Mouse (Mus musculus) cerebellum, adult 9-11 months (tissue): ENCODE results near the gene Cacna1c.

Experiments
- DNase-seq: peaks from one replicate; pipeline ENCODE4 v3.0.0; 2022

Cacna1c gene

DNA sequence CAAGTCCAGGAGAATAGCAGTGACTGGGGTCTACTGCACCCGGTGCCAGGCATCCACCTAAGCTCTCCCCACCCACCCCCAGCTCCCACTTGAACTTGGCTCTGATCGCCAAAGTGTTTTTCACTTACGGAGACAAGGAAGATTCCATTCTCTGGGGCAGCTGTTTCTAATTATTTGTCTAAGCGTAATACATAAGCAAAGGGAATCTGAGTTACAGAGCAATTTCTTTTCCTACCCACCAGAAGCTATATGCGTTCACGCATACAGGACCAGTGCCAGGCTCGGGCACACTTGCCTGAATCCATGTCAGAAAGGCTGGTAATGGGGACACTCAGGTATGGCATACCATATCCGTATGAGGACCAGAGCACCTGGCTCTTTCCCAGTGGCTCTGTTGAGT is 248.9 kb downstream of the Cacna1c start:
- no peak for DNase-seq

DNA sequence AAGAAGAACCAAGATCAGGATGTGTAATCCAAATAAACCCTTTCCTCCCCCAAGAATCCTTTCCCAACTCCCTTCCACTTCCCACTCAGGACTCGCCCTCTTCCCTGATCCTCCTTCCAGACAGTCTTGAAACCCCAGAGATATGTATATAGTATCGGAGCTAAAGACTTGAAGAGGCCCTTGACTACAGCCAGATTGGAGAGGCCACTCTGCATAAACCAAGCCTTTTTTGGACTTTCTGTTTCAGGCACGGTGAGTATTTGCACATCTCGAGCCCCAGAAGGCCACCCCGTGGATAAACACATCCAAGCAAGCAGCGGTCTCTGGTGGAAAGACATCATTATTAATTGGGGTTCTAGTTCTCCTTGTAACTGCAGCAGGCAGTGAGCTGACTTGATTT is 249.6 kb downstream of the Cacna1c start:
- no peak for DNase-seq

GRCm38 (mm10) chr6:118944093-118944492 is 252.1 kb downstream of the Cacna1c start:
- DNase-seq, result no peak

- no peak for DNase-seq
Measured at GRCm38 (mm10) chr6:118941816-118942215, 254.4 kb downstream of the Cacna1c start.

DNA sequence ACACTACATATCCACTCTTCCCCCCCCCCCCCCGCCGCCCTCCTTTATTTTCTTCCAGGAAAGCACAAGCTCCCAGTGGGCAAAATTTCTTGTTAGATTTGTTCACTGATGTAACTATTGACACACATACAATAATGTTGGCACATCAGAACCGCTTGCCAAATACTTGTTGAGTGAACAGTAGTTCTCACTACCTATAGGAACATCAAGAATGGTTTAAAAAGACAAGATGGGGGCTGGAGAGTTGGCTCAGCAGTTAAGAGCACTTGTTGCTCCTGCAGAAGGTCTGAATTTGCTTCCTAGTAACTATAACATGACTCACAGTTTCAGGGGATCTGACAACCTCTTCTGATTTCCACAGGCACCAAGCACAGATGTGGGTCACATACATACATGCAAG is 255.2 kb downstream of the Cacna1c start:
- DNase-seq, result no peak

GRCm38 (mm10) chr6:118939626-118940025 is 256.6 kb downstream of the Cacna1c start:
- no peak for DNase-seq

DNA sequence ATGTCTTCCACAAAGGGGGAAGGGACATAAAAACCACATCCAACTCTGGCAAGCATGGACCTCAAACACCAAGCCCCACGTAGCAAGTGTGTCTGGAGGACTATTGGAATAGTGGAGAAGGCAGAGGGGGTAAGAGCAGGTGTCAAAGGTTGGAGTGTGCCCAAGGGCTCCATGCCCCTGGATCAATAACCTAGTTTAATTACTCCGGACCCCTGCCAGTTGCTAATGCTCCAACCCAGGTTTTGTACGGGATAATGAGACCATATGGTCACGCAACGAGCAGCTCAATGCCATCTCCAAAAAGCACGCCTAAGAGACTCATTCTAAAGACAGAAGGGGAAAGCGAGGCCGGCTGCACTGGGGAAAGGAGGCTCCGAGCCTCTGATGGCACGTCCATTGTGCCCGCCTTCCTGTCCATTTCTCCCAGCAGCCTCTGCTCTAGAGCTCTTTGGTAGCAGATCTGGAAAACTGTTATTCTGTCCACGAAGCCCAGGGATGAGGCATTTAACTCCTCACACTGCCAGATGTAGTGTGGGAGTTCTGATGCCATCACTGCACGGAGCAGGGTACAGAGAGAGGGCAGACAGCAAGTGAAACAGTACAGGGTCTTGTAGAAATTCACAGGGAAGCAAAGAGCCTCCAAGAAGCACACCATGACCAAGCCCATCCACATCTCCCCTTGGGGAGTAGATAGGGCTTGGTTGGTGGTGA is 257.7 kb downstream of the Cacna1c start:
- DNase-seq, result peak; percentile 58

GRCm38 (mm10) chr6:118937536-118937935 is 258.7 kb downstream of the Cacna1c start:
- peak; percentile 78 for DNase-seq

DNA sequence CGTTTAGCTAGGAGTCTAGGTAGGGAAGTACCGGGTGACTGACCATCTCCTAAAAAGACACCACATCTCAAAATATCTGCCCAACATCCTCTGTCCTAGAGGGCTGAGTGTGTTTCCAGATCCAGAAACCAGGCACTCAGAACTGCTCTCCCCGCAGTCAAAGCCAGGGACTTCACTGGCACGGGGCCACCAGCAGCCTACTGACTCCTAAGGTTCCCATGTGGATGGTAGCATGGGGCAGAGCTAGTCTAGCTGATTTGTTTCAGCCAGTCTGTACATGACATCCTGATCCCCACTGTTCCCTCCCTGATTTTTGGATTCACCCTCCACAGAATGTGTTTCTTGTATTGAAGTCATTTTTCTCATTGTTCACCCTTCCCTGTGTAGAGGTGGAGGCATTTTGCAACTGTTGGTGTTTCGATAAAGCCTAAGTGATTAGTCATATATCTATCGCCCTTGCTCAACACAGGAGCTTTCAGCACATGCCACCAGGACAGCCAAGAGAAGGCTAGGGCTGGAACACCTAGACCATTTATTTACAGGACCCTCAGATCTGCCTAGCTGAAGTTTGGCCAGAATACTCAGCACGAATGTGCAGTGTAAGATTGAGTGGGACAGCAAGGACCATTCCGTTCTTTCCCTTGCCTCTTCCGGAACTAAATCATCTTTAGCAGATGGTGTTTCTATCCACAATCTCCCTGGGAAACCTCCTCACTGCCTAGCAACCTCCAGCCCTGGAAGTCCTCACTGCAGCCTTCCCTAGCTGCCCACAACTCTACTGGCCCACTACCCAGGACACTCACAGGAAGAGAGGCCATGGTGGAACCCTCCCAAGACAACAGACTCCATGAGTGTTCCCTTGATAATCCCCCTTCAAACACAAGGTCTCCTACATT is 260.4 kb downstream of the Cacna1c start:
- peak; percentile 71 for DNase-seq

DNA sequence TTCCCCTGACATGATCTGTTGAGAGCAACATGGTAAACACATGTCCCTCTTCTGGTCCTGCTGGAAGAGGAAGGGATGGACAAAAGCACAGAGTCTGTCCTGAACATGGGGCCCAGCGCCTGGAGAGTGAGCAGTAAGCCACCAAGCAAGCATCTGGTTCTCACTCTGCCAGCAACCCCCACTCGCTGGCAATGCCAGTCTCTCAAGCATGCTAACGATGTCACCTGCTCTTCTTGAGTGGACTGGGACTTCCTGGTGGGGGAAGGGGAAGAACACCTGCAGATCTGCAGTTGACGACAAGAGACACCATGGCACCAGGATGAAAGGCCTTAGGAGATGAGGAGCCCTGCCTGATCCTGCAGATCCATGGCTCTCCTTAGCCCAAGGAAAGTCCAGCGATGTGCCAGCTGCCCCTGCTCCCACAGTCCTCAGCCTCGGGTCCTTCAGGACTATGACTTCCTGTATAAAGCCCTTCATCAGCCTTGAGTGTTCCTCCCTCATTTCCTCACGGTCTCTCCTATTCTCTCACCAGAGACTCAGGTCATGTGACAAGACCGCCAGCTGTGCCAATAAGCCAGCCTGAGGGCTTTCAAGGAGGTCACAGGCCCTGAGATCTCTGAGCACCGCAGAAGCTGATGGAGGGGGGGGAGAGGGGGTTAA is 261.8 kb downstream of the Cacna1c start:
- DNase-seq, result no peak

DNA sequence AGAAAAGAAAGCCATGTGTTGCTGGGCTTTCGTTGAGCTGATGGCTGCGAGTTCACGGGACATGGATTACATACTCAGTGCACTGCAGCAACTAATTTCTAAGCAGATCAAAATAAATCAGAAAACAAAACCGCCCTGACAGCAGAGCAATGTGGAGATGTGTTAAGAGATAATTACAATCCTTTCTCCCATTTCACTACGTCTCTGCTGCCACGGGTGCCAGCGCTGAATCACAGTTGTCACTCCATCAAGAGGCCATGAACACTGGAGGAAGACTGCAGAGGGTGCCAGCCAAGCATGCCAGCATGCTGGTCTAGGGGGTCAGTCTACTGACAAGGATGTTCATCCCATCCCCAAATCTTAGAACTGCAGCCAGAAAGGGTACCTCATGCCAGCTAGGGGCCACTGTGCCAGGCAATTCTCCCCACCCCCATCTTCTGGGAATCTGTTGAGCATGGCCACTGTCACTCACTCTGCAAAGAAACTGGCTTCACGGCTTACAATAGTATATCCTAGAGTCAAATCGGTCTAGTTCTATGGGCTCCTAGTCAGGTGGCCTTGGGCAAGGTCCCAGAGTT is 263.1 kb downstream of the Cacna1c start:
- no peak for DNase-seq

GRCm38 (mm10) chr6:118932002-118932700 is 264.1 kb downstream of the Cacna1c start:
- no peak for DNase-seq

DNA sequence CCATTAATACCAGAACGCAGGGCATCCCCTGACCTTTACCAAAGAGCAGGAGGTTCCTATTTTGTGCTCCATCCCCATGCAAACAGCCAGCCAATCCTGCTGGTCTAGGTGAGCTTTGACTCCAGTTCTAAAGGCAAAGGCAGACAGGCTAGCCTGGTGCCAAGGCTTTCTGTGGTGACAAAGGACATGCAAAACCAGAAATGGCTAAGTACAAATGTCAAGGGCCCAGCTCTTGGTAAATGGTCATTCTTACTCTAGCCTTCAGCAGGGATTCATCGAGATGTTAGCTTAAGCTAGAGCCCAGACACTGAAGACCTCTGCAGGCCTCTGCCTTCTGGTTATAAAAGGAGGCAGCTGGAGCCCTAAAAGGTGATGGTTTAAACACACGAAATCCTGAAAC is 269.5 kb downstream of the Cacna1c start:
- no peak for DNase-seq

DNA sequence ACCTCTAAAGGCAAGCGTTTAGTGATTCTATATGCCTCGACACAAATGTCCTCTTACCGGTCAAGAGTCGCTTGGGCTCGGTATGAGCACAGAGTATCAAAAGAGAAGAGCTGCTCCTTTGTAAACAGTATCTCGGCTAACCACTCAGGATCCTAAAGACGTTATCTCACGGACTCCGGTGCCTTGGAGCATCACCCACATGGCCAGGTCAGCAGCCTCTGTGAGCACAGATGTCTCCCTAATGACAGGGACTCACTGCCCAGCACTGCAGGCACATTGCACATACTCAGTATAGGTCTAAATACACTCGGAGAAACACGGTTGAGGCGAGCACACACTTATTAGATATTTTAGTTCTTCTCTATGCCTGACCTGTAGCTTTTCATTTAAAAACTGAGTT is 271.8 kb downstream of the Cacna1c start:
- peak; percentile 65 for DNase-seq

GRCm38 (mm10) chr6:118923926-118924325 is 272.3 kb downstream of the Cacna1c start:
- DNase-seq, result peak; percentile 90

DNA sequence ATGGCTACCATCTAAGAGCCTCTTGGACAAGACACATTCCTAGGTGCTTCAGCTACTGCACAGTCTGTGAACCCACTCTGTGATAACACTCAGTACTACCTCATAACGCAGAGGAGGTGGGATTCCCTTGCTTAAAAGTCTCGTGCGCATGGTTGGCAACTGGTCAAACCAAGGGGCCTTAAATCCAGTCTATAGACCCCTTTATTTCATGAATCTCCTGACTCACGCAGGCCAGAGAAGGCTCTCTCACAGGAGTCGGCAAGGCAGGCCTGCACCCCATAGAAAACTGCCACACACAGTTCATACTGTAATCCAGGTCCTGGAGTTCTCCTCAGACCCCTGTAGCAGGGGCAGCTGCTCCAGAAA is 273.0 kb downstream of the Cacna1c start:
- peak; percentile 61 for DNase-seq

- DNase-seq, result peak; percentile 85
Measured at GRCm38 (mm10) chr6:118922328-118923211, 273.6 kb downstream of the Cacna1c start.

DNA sequence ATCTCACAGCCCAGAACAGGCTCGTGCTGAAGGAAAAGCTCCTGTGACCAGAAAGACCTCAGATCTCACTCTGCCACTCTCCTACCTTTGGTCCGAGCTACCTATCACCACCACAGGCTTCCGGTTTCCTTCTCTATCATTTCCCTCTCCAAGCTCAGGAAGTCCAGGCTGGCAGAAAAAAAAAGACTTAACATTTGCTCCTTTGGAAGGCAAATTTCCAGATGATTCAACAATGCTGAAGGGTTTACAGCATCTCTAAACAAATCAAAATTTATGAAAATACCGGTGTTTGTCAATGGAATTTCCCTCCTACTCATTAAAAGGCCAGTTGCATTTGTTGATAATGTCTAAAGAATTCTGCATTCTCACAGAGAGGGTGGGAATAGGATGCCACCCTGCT is 288.0 kb downstream of the Cacna1c start:
- no peak for DNase-seq

- DNase-seq, result no peak
Measured at GRCm38 (mm10) chr6:118907704-118908103, 288.5 kb downstream of the Cacna1c start.

- no peak for DNase-seq
Measured at GRCm38 (mm10) chr6:118906878-118907277, 289.3 kb downstream of the Cacna1c start.

DNA sequence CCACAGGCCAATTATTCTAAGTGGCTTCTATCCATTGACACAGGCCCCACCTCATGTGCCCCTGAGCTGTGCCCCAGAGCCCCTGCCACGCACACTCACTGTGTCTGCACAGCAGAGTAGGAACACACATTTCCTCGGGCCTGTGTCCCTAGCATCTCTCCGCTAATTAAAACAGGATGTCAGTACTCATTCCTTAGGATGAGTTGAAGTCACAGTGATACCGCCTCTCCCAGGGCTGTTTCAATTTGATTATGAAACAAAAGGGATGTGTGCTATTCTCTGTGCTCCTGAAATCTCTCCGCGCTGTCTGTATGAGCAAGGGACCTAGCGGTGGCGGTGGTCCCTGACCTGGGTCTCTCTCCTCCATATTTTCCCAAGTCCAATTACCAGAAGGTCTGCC is 296.5 kb downstream of the Cacna1c start:
- DNase-seq, result no peak

- DNase-seq, result peak; percentile 39
Measured at GRCm38 (mm10) chr6:118897101-118897500, 299.1 kb downstream of the Cacna1c start.
